Mouse (Mus musculus) ovary, postnatal 14 days (tissue): ENCODE results near the gene Xrcc5.
A peak's percentile ranks its signal among the peaks of the same experiment; 100 is the strongest.

Source experiments
- DNase-seq: peaks from one replicate; pipeline ENCODE4 v3.0.0; 2022; ENCODE audit warnings: low spot score

The Xrcc5 gene

DNA sequence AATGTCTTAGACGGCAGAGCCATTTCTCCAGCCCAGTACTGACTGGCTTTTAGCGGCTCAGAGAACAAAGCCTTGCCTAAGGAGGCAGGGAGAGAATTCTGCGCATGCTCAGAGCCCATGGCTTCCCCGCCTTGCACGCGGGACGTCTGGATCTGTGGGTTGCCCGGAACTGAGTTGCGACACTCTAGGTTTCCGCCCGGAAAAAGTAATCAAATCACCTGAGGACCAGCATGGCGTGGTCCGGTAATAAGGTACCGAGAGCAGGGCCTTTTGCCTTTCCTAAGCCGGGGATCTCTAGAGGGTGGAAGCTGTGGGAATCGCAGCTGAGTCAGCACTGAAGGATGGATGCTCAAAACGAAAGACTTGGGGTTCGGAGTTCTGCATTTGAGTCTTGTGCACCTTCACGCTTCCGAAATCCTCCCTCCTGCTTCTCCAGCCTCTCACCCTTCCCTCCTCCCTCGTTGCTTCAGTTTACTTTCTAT, at the start of gene Xrcc5:
TSS of gene Xrcc5 (plus strand) at position 105 of the 482 bp plus-strand sequence.
- peak; percentile 84 for DNase-seq

DNA sequence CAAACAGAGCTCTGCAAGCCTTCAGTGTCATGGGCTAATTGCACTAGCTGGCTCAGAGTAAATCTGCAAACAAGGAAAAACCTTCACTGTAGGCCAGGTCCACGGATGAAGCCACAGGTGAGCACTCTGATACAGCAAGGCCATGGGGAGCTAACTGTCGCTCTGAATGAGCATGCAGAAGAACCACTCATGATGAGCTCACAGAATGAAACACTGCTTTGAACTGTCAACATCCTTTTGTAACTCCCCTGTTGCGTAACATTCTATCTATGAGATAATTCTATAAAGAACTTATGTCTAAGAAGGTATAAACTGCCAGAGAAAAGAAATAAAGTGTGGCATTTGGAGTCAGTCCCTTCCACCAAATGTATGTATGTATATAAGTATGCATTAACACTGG, 44.1 kb upstream of the Xrcc5 start:
- DNase-seq = no peak

DNA sequence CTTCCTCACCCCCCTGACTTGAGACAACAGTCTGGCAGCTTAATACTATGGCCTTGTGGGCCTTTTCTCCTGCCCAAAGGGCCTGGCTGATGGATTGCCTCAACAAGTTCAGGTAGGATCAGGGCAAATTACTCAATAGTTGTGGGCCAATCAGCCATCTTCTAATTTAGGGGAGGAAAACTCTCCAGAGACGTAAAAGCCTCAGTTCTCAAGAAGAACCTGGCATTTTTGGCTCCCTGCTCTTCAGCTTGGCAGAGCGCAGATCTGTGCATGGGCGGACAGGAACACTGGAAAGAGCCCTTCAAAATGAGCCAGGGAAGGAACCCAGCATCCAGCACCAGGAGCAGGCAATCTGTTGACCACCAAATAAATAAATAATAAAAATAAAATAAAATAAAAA, 29.1 kb upstream of the Xrcc5 start:
- DNase-seq = no peak

DNA sequence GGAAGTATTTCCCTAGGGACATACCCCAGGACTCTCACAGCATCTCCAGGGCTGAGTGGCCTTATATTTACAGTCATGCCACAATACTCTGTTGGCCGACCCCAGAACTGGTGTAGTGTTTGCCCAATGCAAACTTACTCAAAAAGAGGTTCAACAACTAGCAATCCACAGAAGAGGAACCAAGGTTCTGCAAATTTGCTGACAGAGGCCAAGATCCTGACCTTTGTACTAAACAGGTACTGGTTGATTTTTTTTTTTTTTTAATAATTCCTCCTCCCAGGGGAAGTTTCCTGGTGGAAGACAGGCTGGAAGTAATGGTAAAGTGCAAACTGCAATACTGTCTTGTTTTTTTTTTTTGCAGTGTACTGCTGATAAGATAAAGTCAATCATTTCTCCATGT, 24.6 kb upstream of the Xrcc5 start:
- DNase-seq = no peak

DNA sequence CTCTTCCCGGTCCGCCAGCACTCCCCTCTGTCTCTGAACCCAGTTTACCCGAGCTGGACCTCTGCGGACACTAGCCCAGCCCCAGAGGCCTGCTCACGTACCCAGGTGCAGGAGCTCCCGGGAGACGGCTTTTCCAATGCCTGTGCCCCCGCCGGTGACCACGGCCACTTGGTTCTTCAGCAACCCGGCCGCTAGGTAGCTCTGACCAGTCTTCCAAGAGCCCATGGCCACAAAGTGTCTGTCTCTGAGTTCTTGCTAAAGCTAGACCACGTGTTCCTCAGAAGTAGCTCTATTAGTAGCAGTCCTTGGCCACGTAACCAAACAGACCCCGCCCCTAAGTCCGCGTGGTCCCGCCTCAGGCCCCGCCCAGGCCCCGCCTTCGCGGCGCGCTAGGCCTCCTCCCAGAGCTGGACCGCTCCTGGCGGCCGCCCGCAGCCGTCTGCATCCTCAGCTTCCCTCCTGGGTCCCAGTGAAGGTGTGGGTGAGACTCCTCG, 23.2 kb upstream of the Xrcc5 start, which contains the start of the genes Pecr and Tmem169:
TSS of gene Pecr (minus strand) at position 323 of the 494 bp plus-strand sequence.
TSS of gene Tmem169 (plus strand) at position 378 of the 494 bp plus-strand sequence.
- peak; percentile 90 for DNase-seq

DNA sequence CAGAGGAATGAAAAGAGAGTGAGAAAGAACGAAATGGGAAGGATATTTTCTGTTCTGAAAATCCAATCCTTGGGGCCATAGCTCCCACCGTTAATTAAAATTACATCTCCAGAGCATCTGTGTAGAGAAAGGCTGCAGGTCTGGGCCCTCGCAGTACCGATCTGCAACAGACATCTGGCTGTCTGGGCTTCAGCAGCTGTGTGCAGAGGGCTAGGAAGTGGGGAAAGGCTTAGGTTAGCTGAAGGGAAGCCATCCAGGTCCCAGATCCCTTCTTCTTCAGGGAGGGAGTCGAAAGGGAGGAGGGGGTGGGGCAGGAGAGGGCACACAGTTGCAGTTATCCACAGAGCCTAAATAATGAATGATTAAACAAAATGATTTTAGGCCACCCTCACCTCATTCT, 22.7 kb upstream of the Xrcc5 start:
- no peak for DNase-seq

DNA sequence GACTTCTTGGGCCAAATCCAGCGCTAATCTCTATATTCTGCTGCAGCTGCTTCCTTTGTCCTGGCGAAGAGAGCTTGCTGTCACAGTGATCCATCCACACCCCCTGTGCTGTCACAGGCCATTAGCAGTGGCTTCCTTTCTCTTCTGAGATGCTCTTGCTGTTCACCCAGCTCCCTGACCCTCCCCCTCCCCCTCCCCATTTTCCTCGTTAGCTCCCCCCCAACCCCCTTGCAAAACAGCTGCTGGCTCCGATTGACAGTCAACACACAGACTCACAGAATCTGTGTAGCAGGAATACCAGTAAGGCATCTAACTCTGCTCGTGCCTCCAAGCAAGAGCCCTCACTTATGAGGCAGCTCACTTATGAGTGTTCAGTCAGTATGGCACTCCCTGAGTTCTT, 20.3 kb upstream of the Xrcc5 start:
- no peak for DNase-seq

DNA sequence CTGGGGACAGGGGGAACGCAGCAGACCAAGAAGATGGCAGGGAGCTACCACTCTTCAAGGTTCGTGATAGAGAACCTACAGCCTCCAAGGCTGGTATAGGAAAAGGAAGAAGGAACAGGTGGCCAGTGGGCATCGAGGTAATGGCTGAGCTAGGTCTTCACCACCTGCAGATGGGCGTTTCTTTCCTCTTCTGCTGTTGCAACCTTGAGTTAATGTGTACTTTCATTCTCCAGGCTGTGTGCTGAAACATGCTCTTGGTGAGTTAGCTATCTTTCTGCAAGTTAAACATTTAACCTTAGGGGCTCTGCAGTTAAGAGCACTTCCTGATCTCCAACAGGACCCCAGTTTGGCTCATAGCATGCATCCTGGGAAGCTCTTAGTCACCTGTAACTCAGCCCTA, 19.3 kb upstream of the Xrcc5 start:
- DNase-seq = no peak

DNA sequence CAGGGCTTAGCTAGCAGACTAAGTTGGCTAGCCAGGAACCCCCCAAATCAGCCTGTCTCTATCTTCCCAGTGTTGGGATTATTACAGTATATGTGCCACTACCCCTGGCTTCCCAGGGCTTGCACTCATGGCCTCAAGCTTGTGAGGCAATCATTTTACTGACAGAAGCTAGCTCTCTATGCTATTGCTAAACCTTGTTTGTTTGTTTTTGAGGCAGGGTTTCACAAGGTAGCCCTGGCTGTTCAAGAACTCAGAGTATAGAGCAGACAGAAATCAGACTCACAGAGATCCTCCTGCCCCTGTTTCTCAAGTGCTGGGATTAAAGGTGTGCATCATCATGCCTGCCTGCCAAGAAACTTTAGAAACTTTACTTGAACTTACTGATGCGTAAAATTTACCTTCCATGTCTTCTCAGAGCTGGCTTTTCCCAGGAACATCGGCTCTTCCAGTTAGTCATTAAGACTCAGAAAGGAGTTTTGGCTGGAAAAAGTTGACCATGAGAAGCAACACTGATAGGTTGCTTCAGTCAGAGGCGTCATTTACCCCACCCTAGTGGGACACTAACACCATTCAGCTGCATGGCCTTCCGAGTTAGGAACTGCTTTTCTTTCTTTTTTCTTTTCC, 18.6 kb upstream of the Xrcc5 start:
- no peak for DNase-seq

DNA sequence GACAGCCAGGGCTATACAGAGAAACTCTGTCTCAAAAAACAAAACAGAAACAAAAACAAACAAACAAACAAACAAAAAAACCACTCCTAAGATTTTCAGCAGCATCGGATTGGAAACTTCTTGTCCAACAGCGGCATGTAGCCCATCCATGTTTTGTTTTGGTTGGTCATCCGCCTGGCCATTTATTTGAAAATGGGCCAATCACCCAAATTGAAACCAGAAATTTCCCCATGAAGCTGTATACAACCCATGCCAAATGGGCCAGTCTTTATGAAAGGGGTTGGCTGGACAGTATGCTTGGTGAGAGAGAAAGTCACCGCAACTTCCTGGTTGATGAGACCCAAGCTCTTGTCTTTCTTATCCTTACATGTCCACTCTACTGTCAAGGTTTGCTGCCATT, 16.3 kb upstream of the Xrcc5 start:
- no peak for DNase-seq

DNA sequence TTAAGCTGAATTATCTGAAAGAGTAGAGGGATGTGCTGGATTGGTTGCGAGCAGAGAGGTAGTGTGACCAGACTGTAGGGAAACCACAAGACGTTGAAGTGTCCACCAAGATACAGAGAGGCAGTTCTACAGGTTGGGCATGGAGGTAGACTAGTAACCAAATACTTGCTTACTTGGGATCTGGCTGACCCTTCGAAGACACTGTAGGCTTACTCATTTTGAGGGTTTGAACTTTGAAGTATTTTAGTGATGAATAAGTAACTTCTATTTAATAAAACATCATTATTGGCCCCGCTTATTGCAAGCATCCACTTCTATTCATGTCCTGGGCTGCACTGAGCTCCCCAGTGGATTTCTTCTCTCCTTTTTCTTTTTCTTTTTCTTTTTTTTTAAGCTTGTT, 15.8 kb upstream of the Xrcc5 start:
- no peak for DNase-seq

DNA sequence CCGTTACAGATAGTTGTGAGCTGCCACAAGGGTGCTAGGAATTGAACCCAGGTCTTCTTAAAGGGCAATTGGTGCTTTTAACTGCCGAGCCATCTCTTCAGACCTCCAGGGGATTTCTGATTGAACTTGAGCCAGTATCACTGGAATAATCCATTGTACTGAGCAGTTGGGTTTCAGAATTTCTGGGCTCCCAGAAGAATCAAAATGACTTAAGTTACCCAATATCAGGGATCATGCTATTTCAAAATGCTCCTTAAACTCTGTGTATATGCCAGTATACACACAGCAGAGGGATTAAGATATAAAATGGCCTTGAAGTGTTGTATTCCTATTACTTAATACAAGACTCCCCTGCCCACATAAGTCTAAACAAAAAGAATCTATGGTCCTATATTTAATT, 15.3 kb upstream of the Xrcc5 start:
- no peak for DNase-seq

DNA sequence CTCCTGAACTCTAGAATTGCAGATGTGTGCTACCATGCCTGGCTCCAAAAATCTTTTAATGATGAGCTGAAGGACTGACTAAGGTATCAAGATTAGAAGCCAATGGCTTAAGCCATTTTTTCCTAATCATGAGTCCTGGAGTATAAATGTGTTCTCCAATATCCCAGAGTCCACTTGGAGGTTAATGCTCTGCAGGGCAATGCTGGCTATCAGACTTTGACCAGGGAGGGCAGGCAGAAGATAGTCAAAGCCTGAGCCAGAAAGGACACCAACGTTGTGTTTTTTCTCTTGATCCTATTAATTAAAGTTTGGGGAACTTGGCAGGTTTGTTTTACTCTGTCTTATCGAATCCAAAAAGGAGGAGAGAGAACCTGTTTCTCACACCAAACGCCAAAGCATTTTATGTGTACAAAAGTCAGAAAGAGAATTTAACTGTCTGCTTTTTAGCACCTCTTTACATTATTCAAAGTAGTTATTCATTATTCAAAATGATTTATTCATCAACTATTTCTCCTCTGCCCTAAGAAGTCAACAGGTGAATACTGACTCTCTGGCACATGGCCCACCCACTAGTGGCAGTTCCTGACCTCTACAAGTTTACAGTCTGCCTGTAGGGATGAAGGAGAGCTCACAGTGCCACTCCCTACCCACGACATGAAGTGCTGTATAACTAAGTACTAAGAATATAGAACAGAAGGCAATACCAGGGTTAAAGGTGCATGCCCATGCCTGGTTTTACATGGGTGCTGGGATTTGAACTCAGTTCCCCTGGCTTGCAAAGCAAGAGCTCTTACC, 13.2 kb upstream of the Xrcc5 start:
- no peak for DNase-seq

DNA sequence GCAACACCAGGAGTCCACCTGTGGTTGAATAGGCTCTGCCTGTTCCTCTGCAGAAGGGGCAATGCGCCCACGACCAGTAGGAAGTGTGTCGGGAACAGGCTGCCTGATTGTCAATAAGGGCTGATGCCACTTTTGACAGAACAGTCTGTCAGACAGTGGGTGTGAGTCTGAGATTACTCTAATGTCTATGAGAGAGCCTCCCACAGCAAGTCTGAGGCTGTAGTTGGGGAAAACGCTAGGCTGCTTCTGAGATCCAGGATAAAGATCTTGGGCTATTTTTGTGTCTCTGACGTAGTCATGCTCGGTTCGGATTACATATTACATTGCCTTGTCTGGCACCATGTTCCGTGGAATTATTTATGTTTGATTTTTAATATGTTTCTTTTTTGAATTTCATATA, 11.5 kb upstream of the Xrcc5 start:
- DNase-seq = no peak

DNA sequence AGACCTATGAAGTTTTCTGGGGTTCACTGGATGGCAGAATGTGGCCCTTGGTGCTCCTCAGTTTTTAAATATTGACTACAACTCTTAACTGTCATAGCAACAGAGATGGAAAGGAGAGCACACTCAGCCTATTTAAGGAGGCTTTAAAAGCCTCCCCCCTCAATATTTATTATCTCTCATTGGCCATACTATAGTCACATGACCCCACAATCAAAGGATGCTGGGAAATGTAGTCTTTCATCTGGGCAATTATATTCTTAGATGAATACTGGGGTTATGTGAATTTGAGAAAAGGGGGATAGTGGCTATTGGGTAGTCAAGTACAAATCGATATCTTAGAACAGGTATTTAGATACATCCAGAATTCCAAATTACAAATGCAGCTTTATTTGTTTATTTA, 5.4 kb upstream of the Xrcc5 start:
- no peak for DNase-seq

DNA sequence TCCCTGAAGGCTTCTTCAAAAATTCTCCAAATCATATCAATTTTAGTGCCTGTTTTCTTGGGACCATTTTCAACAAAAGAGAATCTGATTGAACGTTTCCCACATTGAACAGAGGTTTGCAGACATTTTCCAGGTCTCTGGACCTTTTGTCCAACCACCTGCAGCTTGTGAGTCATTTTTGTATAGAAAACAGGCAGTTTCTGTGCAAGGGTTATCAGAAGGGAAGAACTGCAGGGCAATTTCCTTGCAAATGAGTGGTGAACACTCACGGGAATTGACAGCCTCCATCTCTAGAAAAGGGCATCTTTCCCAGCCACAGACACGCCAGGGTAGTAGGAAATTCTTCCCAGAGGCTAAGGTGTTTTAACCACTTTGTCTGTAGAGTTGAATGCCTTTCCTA, 980 bp upstream of the Xrcc5 start:
- DNase-seq = no peak

DNA sequence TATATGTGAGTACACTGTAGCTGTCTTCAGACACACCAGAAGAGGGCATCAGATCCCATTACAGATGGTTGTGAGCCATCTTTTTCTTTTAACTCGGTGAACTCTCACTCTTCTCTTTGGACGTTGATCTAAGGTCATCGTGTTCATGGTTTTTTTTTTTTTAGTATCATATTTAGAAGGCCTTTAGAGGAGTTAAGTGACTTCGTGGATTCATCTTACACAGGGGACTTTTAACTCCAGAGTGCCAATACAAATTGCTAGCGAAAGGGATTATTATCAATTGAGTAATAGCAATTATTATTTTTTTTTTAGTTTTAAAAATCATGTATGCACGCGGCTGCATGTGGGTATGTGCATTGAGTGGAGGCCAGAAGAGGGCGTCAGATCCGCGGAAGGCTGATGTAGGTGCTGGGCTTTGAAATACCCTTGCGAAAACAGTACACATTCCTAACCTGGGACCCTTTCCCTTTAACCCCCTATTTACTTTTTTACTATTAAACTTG, 491 bp upstream of the Xrcc5 start:
- no peak for DNase-seq

DNA sequence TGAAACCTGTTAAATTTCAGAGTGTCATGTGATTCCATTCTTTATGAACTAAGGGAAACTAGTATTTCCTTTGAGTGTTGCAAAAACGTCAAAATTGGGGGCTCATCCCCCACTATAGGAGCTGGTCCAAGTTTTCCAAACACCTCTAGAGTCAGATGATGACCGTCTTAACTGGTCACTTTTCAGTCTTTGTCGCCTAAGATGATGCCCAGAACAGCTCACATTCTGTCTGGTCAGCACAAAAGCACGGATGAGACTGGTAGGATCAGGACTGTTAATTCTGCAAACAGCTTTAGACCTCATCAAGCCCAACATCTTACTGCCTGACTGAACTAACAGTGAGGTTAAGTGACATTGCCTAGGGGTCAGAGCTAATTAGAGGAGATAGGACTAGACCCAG, 1.7 kb downstream of the Xrcc5 start:
- no peak for DNase-seq

DNA sequence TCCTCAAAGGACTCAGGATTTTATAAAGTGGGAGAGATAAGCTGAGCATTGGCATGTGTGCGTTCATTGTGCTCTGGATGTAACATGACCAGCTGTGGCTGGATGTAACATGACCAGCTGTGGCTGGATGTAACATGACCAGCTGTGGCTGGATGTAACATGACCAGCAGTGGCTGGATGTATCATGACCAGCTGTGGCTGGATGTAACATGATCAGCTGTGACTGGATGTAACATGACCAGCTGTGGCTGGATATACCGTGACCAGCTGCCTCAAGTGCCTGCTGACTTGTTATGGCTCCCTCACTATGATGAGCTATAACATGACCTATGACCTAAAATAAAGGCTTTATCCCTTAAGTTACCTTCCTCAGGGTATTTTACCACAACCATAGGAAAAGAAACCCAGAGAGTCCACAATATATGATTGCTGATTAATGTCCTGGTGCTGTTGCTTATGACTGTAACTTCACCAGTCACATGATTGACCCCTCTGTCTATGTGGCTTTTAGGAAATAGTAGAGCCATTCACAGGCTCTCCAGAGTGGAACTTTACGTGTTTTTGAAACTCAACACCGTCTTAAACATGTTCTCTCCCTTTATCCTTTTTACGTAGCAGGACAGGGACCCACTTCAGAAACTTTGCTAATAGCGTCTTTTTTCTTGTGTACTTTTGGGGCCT, 2.7 kb downstream of the Xrcc5 start:
- DNase-seq = no peak

DNA sequence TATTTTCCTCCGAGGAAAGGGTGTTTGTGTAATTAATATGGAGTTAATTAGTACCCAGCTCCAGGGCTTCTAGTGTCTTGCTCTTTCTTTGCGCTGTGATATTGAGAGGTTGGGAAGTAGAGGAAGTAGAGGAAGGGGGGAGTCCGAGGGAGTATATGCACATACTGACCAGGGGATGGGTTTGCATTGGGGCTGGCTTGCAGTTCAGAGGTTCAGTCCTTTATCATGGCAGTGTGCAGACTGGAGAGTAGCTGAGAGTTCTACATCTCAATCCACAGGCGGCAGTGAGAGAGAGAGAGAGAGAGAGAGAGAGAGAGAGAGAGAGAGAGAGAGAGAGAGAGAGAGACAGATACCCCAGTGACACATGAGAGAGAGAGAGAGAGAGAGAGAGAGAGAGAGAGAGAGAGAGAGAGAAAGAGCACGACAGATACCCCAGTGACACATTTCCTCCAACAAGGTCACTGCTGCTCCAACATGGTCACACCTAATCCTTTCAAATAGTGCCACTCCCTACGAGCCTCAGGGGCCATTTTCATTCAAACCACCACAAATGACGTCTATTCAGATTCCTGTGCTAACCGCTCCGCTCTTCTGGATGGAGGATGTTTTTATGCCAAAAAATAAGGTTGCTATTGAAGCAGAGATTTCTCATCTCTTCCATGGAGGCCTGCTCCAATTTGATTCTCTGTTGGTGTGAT, 5.6 kb downstream of the Xrcc5 start:
- DNase-seq = no peak

DNA sequence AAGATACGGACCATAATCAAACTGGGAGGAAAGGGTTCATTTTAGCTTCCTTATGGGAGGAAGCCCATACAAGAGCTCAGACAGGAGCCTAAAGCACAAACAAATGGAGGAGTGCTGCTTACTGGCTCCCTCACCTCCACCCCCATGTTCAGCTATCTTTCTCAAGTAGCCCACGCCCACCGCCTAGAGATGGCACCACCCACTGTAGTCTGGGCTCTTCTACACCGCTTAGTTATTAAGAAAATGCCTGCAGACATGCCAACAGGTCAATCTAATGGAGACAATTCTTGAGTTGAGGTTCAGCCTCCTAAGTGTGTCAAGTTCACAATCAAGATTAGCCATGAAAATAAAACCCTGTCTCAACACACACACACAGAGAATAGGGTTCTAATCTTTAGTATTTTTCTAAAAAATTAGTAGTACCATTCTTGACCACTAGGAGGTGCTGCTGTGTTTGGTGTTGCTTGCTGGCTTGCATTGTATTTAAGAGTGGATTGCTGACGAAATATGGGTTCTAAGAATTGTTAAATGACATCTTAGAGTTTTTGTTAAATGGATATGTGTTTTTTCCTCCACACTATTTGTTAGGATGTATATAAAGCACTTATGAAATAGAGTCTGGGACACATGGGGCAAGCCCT, 6.3 kb downstream of the Xrcc5 start:
- no peak for DNase-seq

DNA sequence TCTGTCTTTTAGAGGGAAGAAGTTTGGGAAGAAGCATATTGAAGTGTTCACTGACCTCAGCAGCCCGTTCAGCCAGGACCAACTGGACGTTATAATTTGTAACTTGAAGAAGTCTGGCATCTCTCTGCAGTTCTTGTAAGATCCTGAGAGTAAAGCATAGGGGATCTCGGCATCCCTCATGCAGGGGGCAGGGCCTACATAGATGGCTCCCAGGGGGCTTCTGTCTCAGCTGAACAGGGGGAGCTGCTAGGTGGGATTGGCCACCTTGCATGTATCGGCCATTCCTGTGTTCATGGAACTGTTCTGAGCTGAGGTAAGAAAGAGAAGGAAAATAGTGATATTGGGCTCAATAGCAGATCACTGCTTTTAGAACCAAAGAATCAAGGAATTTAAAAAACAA, 8.2 kb downstream of the Xrcc5 start:
- no peak for DNase-seq
